Mouse (Mus musculus): ENCODE results near the gene Tomm6.

The Tomm6 gene

DNA sequence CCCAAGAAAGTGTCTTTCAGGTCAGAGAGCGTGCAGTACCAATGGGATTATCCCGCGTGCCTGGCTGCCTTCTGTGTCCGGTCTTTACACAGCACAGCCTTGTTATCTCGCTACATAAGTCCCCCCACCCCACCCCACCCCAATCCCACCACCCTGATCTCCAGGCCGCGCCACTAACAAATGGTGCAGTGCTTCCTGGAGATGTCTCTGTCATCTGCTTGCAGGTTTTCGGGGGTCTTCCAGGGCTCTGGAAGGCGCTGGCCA, at the start of gene Tomm6:
Gene Tomm6 (minus strand): TSS at position 43 of the 264 bp plus-strand sequence.
- no peak for DNase-seq (ENCODE audit: low read depth, low spot score)

DNA sequence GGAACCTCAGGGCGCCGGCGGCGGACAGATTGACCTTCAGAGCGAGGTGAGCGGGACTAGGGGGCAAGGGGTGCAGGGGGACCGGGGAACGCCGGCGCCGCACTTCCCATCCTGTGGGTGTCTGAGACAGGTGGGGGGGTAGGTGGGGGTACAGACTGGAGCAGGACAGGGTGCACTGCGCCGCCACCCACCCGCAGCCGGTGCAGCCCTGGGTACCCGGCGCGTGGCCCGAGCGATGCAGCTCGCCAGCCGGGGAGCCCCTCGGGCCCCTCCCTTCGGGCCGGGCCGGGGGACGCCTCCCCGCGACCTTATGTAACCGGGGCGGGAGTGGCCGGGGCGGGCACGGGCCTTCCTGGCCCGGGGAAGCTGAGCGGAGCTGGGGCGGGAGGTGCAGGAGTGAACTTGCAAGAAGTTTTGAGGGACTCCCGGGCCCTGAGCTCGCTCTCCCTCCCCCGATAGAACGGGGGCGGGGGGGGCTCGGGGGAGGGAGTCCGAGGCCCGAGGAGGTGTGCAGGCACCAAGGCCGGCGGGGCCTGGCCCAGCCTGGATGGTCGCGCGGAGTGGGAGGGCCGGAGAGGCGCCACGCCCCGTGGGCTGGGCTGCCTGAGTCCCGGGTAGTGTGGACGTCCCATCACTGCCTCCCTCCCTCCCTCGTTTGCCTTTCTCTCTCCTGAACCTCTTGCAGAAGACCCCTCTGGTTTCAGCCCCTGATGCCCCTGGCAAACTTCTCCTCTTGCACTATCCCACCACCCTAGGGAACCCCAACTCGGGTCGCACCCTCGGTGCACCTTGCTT, 49.3 kb upstream of the Tomm6 start:
- DNase-seq (ENCODE audit: low read depth, low spot score): no peak

DNA sequence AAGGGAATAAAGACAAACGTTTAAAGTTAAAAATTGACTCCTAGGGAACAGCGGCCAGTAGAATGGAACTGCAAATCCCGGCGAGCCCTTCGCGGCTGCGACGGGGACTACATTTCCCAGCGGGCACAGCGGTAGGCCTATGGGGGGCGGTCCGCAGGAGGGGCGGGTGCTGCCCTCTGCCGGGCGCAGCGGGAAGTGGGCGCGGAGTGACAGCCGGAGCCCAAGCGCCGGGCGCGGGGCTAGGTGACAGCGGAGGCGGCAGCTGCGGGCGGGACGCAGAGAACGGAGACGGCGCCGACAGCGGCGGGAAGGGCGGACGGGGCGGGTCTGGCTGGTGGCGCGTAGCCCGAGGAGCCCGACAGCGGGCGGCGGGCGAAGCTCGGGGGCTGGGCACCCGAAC, 48.7 kb upstream of the Tomm6 start, which contains the start of gene Tfeb:
Gene Tfeb (plus strand): TSS at position 175 of the 400 bp plus-strand sequence.
- peak; percentile 87 for DNase-seq (ENCODE audit: low read depth, low spot score)

DNA sequence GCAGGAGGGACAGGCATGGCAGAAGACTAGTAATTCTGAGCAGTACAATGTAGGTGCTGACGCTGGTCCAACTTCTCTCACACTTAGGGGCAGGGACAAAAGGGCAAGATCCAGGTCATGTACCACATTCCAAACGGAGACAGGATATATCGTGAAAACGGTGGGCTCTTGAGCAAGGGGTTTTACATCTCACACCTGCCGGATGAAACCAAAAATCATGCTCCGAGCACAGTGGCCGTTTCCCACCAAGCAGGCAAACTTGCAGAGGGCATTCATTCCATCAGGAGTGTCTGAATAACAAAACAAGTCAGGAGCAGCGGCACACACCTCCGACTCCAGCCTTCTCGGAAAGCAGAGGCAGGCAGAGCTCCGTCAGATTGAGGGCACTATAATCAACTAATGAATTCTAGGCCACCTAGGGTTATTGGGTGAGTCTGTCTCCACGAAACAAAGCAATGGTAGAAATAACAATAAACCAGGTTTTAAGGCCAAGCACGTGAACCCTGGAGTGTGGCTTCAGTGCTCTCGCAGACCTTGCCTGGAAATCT, 47.4 kb upstream of the Tomm6 start:
- DNase-seq (ENCODE audit: low read depth, low spot score): no peak

DNA sequence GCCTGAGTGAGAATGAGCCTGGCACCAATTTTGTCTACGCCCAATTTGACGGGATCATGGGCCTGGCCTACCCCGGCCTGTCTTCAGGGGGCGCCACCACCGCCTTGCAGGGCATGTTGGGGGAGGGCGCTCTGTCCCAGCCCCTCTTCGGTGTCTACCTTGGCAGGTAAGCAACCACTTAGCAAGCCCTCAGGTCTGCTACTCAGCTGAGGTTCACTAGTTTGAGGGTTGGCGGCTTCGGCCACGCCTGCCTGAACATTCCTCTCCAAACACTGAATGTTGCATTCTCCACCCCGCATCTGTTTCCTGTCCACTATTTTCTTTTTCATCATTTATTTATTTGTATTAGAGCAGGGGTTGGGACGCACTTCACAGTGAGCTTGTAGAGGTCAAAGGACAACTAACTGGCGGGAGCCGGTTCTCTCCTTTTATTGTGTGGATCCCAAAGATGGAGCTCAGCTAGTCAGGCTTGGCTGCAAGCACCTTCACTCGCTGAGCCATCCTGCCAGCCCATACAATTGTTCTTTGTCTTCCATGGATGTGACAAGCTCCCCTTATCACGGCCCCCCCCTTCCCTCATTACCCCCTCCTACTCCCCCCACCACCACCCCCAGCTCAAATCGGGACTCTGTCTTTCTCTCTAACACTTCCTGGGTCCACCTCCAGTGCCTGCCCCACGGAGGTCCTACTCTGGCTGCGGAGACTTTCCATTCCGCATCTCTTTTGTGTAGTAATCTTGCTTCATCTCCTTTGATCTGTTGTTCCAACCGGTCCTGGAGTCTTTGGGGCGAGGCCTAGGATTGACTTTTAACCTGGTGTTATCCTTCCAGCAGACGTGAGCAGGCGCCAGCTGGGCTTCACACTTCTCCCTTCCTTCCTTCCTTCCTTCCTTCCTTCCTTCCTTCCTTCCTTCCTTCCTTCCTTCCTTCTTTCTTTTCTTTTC, 42.7 kb upstream of the Tomm6 start:
- DNase-seq (ENCODE audit: low read depth, low spot score): no peak

DNA sequence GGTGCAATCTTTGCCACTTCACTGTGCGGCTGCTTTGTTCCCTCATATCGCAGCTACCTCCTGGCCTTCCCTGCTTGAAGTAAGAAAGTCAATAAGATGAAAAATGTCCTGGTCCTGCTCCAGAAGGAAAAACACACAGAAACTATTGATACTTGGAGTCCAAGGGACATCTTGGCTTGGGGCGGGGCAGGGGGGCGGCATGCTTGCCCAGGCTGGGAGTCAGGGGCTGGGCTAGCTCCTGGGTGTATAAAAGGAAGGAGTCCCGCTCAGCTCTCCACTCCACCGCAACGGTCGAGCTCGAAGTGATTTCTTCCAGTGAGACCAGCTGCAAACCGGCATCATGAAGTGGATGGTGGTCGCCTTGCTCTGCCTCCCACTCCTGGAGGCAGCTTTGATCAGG, 38.4 kb upstream of the Tomm6 start, which contains the start of gene Pgc:
Gene Pgc (plus strand): TSS at position 277 of the 400 bp plus-strand sequence.
- no peak for DNase-seq (ENCODE audit: low read depth, low spot score)

DNA sequence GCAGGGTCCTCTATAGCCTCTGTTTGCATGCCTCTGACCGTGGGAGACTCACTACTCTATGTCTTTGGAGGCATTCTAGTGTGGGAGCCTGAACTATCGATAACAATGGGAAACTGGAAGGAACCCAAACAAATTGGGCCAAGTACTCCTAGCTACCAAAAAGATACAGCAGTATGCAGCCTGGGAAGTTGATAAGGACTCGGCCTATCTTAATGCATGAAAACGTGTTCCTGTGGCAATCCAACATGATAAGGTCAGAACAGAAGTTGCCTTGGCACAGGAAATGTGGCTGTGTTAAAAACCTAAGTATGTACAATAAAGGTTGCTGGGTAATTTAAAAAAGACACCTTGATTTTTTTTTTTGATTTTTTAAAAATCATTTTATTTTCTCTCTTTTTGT, 33.0 kb upstream of the Tomm6 start:
- DNase-seq (ENCODE audit: low read depth, low spot score): no peak

DNA sequence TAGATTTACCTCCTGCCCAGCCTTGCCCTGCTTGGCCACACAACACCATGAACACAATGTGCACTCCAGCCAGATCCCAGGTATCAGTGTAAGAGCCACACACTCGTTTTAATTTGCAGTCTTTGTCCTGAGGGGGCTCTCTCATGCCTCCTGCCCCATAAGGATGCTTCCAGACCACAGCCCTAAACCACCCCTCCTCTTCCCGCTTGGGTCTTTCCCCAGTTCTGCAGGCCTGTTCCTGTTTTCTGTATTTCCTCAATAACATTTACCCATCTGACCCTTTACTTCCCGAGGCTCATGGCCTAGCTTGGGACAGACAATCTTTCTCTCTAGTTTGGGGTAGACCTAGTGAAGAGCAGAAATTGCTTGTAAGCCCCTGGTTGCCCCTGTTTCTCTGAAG, 26.9 kb upstream of the Tomm6 start:
- DNase-seq (ENCODE audit: low read depth, low spot score): no peak

DNA sequence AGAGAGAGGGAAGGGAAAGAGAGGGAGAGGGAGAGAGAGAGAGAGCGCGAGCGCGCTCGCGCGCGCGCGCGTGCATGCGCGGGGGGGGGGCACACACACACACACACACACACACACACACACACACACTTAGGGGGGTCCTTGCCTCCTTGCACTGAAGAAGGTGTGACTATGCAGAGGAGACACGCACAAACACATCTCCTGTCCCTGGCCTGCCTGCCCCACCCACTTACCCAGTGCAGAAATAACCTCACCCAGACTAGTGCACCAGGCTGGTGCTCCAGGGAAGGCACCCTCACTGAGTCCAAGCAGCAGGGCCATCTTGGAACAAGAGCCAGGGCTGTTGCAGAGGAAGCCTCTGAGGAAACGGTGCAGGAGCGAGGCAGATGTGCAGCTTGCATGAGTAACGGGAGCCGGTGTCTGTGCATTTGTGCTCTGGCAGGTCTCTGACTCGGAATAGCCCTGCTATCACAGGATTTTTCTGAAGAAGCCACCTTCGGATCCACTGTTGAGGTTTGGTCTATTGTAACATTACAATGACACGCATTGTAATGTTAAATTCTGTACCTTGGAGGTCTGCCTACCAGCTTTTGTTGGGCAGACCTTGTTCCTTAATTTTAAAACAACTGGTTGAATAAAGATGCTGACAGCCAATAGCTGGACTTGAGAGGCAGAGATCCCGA, 24.8 kb upstream of the Tomm6 start:
- DNase-seq (ENCODE audit: low read depth, low spot score): no peak

DNA sequence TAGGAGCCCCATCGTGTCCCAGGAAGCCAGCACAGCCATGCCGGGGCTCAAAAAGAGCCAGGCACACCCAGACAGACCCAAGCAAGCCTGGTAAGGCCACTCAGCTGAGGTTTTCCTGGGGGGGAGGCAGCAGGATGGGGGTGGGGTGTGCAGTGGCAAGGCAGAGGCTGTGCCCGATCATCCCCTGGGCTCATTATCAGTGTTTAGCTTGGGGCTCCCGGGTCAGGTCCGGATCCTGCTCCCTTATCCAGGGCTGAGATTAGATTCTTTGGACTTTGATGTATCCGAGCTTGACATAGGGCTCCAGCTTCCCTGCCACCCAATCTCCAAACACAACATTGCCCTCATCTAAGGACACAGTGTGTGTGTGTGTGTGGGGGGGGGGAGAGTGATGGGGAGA, 23.7 kb upstream of the Tomm6 start:
- no peak for DNase-seq (ENCODE audit: low read depth, low spot score)

DNA sequence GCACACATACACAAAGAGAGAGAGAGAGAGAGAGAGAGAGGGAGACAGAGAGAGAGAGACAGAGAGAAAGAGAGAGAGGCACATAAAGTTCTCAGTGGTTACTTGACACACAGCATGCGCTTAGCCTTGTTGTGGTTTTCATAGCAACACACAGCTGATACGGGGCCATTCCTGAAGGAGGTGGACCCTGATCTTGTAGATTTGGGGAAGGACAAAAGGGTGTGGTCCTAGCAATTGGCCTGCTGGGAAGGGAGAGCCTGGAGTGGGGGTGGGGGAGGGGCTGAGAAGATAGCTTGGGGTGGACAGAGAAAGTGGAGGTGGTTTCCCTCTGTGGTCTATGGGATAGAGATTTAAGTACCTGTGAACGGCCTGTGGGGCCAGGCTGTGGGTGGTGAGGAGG, 21.9 kb upstream of the Tomm6 start:
- DNase-seq (ENCODE audit: low read depth, low spot score): no peak

DNA sequence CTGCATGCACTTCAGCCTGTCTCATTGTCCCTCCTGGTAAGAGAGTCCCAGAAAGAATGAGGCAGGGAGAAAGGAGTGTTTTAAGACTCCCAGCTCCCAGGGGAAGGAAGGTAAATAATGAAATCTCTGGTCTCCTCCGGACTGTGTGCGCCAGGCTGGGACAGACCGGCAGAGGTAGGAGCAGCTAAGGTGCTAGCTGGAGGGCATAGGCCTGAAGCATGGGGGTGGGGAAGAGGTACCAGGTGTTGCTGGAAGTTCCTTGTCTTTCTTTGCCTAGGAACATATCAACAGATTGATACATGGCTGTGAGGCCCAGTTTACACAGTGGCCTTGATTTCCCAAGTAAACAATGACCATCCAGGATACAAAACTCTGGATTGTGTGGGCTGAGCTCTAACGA, 20.8 kb upstream of the Tomm6 start:
- DNase-seq (ENCODE audit: low read depth, low spot score): no peak

DNA sequence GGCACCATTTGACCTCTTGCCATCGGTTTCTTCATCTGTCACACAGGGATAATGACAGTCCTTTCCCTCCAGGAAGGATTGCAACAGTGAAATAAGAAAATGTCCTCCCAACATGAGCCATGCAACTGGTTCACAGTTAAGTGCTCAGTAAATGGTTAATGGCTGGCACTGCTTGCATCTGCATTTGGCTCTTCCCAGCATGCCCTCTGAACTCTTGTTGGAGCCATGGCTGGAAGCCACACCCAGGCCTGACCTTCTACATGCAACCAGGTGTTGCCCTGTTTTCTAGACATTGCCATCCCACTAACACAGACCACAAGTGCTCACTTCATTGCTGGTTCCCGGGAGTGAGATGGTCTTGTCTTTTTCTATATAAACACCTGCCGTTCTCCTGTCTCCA, 19.8 kb upstream of the Tomm6 start:
- no peak for DNase-seq (ENCODE audit: low read depth, low spot score)

DNA sequence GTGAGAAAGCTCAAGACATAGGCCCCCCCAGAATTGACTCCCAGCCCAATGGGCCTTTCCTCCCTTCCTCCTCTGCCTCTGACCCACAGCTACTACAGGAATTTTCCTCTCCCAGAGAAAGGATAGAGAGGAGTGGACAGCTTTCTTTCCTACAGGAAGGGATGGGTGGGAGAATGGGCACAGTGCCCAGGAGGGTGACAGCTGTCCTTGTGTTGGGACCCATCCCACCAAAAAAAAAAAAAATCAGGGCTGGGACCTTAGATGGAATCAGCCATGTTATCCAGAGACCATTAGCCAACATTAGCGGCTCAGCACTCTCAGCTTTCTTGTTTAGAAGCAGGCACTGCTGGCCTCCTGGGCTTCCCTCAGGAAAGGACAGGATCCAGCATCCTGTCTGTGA, 18.0 kb upstream of the Tomm6 start:
- no peak for DNase-seq (ENCODE audit: low read depth, low spot score)

DNA sequence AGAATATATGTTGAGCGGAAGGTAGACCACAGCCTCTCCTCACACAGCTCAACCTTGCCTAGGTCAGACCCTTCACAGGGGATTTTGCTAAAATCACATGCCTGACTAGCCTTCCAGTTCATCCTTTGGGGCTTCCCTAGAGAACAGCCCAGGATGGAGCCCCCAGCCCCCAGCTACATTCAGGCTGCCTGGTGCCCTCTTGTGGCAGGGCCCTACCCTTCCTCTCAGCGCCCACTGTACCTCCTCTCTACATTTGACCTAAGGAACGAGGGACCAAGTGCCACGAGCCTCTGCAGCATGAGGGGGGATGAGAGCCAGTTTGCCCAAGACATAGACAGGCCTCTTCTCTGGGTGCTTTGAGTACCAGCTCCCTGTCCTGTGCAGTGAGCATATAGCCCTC, 16.5 kb upstream of the Tomm6 start:
- no peak for DNase-seq (ENCODE audit: low read depth, low spot score)

DNA sequence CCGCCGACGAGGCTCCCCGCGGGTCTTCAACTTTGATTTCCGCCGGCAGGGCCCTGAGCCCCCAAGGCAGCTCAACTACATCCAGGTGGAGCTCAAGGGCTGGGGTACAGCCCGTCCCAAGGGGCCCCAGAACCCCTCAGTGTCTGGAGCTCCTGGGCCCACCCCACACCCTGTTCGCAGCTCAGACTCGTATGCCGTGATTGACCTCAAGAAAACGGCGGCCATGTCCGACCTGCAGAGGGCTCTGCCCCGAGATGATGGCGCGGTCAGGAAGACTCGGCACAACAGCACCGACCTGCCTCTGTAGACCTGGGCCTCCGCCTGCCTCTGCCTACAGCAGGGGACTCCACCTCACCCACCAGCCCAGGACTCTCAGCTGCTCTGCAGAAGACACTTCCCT, 15.4 kb upstream of the Tomm6 start:
- DNase-seq (ENCODE audit: low read depth, low spot score): no peak

DNA sequence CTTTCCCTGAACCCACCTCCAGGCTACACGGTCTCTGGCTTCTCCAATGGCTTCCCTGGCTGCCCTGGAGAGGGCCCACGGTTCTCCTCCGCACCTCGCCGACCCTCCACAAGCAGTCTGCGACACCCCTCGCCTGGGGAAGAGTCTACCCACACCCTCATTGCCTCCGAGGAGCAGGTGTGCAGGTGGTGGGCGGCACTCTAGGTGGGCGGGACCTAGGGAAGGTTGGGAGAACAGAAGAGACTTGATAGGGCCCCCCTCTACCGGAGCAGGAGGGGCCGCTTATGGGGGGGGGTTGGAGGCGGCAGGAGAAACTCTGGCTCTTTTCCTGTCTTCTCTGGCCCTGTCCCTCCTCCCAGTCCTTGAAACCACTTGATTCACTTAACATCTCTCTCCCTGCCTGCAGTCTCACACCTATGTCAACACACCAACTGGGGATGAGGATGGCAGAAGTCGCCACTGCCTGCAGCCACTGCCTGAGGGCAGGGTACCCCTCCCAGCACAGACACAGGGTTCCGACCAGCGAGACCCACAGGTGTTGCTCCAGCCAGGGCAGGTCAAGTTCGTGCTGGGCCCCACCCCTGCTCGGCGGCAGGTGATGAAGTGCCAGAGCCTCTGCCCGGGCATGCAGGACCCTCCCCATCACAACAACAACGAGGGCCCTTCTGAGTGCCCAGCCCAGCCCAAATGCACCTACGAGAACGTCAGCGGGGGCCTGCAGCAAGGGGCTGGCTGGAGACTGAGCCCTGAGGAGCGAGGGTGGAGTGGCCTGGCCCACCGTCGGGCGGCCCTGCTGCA, 14.6 kb upstream of the Tomm6 start:
- no peak for DNase-seq (ENCODE audit: low read depth, low spot score)

DNA sequence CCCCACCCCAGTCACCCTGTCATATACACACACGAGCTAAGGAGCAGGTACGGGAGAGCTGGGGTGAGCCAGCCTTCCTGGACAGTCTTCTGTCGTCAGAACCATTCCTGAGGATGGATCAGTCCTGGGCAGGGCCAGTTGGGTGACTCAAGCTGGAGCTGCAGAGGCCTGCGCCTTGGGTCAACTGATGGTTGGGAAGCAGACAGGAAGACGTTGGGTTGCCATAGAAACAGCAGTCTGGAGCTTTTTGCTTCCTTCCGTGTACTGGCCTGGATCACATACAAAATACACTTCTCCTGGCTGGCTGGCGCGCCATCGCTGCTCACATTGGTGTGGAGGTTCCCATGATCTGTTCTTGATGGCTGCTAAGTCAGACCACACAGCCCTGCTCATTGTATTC, 13.6 kb upstream of the Tomm6 start:
- DNase-seq (ENCODE audit: low read depth, low spot score): no peak

DNA sequence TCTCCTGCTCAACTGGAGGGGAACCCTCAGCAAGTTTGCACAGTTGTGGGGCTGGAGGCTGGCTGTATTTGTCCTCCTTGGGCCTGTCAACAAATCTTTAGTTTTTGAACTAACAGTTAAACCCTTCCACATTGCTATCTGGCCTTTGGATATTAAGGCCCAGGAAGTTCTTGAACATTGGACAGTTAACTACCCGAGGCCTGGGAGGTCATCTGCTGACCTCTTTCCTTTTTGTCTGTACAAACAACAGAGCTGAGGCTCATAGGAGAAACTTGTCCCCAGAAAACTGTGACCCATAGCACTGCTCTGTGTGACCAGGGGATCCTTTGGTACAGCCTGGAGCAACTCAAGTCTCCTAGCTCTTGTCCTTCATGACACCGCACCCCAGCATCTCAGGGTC, 10.9 kb upstream of the Tomm6 start:
- DNase-seq (ENCODE audit: low read depth, low spot score): no peak

DNA sequence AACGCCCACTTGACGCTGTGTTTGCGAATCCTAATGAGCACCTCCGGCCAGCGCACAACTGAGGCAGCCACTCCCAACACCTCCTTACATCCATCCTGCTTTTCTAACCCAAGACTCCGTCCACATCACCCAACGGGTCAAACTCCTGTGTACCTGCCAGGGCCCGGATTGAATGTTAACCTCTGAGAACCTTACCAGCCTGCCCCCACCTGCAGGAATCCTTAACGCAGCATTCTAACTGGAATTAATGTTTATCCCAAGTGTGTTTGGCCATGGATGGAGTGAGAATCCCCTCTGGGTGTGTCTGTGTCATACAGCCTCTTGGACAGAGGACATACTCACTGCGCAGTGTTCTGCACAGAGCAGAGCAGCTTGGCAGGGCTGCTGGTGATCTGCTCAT, 10.0 kb upstream of the Tomm6 start:
- DNase-seq (ENCODE audit: low read depth, low spot score): no peak

DNA sequence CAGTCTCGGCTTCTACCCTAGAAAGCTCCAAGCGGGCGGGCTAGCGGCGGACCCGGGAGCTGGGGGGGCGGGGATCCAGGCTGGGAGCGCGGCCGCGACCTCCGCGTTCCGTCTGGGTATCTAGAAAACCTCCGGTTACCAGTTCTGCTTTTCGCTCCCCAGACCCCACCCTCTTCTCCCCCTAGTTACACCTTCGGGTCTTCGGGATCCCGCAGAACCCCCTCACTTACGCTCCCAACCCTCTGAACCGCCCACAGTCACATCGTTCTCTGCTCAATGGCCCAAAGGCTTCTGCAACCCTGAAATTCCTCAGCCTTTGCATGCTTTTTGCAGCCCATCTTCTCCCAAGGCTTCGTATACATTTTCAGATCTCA, 7.1 kb upstream of the Tomm6 start:
- no peak for DNase-seq (ENCODE audit: low read depth, low spot score)
